In the genomic region with DNA sequence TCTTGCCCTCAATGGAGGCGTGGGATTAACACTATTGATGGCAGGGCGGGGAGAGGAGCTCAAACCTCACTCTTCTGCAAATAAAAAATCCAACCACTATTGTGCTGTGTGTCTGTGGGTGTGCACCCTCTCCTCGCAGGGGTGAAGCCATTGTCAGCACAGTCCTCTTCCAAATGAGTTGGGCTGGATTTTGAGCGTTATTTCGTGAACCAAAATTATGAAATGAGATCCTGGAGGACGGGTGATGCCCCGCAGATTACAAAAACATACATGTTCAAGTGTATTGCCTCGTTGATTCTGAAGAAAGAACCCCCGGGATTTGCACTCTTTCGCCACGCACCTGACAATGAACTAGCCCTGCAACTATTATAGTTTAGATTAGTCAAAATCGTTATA, we compare ENCODE assay signal across 11 mouse cellular contexts. TPM values are rescaled to one million over a fixed set of nuclear protein-coding genes. Genes with fewer than 3 reads are reported as not detected.
DNase-seq lines count a peak whose midpoint lies in the region; ATAC-seq and TF ChIP-seq lines count a peak whose summit lies in the region.
"Had no signal": no experiment of that assay in that cellular context is flagged by ENCODE, and none has a peak within 500 bp of the region (broad histone marks: within the 10 kb centered on the region; RNA-seq: fewer than 3 reads in every experiment).

No protein-coding gene starts in this region.

- H3K9ac ChIP-seq in lung, embryonic 14.5 days: no peak overlapping the region
- no peak overlapping the region for H3K9ac ChIP-seq in hindbrain, embryonic 16.5 days (ENCODE audit: low read depth, low read length)
- no peak overlapping the region for H3K9ac ChIP-seq in neural tube, embryonic 12.5 days

- H3K27me3 ChIP-seq in lung, embryonic 14.5 days (ENCODE audit: insufficient read depth, low read length): peaks cover 79% of the 10 kb centered on the region
- H3K27me3 ChIP-seq in forebrain, embryonic 10.5 days (ENCODE audit: poor library complexity, severe bottlenecking): peaks cover 99% of the 10 kb centered on the region
- H3K27me3 ChIP-seq in hindbrain, embryonic 16.5 days (replicated peaks; ENCODE audit: control insufficient read depth, insufficient read depth, low read length): peaks cover 47% of the 10 kb centered on the region
- H3K27me3 ChIP-seq in neural tube, embryonic 12.5 days (replicated peaks): peaks cover 89% of the 10 kb centered on the region

- 25% methylated on average over 12 of the region's 12 CpGs for whole genome bisulfite sequencing in lung, embryonic 14.5 days
- WGBS in forebrain, embryonic 10.5 days: 14% methylated on average over 12 of the region's 12 CpGs
- WGBS in hindbrain, embryonic 16.5 days: 16% methylated on average over 12 of the region's 12 CpGs
- 15% methylated on average over 12 of the region's 12 CpGs for WGBS in neural tube, embryonic 12.5 days

- H3K4me1 ChIP-seq in lung, embryonic 14.5 days (ENCODE audit: insufficient read depth): peaks cover 7% of the 10 kb centered on the region; the same call in 1 of the 2 replicates
- peaks cover 43% of the 10 kb centered on the region for H3K4me1 ChIP-seq in forebrain, embryonic 10.5 days
- H3K4me1 ChIP-seq in hindbrain, embryonic 16.5 days (ENCODE audit: control insufficient read depth, insufficient read depth, low read depth, low read length): peaks cover 31% of the 10 kb centered on the region
- H3K4me1 ChIP-seq in neural tube, embryonic 12.5 days: peaks cover 33% of the 10 kb centered on the region

- DNase-seq in lung, embryonic 14.5 days: no peak
- no peak for DNase-seq in lung, adult 18-20 months
- no peak for DNase-seq in forebrain, embryonic 10.5 days (ENCODE audit: extremely low spot score, low spot score)
- DNase-seq in layer of hippocampus, adult 8-10 months (ENCODE audit: low spot score in 2 of 2): no peak
- no peak for DNase-seq in right cerebral cortex, postnatal 36 days (ENCODE audit: low spot score in 2 of 2)
- DNase-seq in urinary bladder, postnatal 36 days (ENCODE audit: low spot score in 2 of 2): no peak
- DNase-seq: lung, postnatal 14 days had no signal

- no peaks in the 10 kb centered on the region for H3K36me3 ChIP-seq in lung, embryonic 14.5 days (ENCODE audit: insufficient read depth)
- no peaks in the 10 kb centered on the region for H3K36me3 ChIP-seq in forebrain, embryonic 10.5 days (replicated peaks)
- no peaks in the 10 kb centered on the region for H3K36me3 ChIP-seq in hindbrain, embryonic 16.5 days (ENCODE audit: control insufficient read depth, insufficient read depth, low read length)
- no peaks in the 10 kb centered on the region for H3K36me3 ChIP-seq in neural tube, embryonic 12.5 days

- no peak for TF ChIP-seq CTCF in lung, embryonic 14.5 days (IDR thresholded peaks at IDR 0.05; ENCODE audit: low read depth)

- peak overlapping the region; percentile 60 for H3K4me2 ChIP-seq in lung, embryonic 14.5 days
- peak overlapping the region; percentile 49 for H3K4me2 ChIP-seq in hindbrain, embryonic 16.5 days (ENCODE audit: low read length)
- H3K4me2 ChIP-seq in neural tube, embryonic 12.5 days (replicated peaks): peak overlapping the region; percentile 54

- H3K4me3 ChIP-seq in lung, embryonic 14.5 days (ENCODE audit: low read depth, low read length): peak overlapping the region; percentile 26
- H3K4me3 ChIP-seq in forebrain, embryonic 10.5 days: peak overlapping the region; percentile 41
- peak overlapping the region; percentile 25; the same call in 1 of the 2 replicates for H3K4me3 ChIP-seq in hindbrain, embryonic 16.5 days (ENCODE audit: low read length)
- no peak overlapping the region for H3K4me3 ChIP-seq in neural tube, embryonic 12.5 days

- no peak for ATAC-seq in lung, embryonic 14.5 days (ENCODE audit: insufficient read depth)
- no peak for ATAC-seq in hindbrain, embryonic 16.5 days
- ATAC-seq in neural tube, embryonic 12.5 days (ENCODE audit: low FRiP score, low read depth): no peak
- ATAC-seq: Patski had no signal

- H3K9me3 ChIP-seq in lung, embryonic 14.5 days (ENCODE audit: low read depth, low read length): no peaks in the 10 kb centered on the region
- H3K9me3 ChIP-seq in forebrain, embryonic 10.5 days: no peaks in the 10 kb centered on the region
- H3K9me3 ChIP-seq in hindbrain, embryonic 16.5 days (ENCODE audit: control insufficient read depth, low read length): no peaks in the 10 kb centered on the region
- no peaks in the 10 kb centered on the region for H3K9me3 ChIP-seq in neural tube, embryonic 12.5 days

- no peak overlapping the region for H3K27ac ChIP-seq in lung, embryonic 14.5 days (ENCODE audit: low read depth)
- no peak overlapping the region for H3K27ac ChIP-seq in forebrain, embryonic 10.5 days
- no peak overlapping the region for H3K27ac ChIP-seq in hindbrain, embryonic 16.5 days (ENCODE audit: low read depth, low read length)
- no peak overlapping the region for H3K27ac ChIP-seq in neural tube, embryonic 12.5 days

RNA-seq across cellular contexts. Expression of a gene that starts 1.2 kb away (rescaled TPM):
- 0.07 and 0.14 TPM in 2 replicates for polyA plus RNA-seq in lung, embryonic 14.5 days (2014; fragmentation: Nextera tagmentation; extraction: Ambion mirVana)
- not detected in 2 replicates for polyA plus RNA-seq in forebrain, embryonic 10.5 days (2016; fragmentation: Nextera tagmentation; extraction: Ambion mirVana)
- 0.09 TPM in 1 of 2 replicates, not detected in the other for polyA plus RNA-seq in hindbrain, embryonic 16.5 days (2015; fragmentation: Nextera tagmentation; extraction: Ambion mirVana)
- not detected in 2 replicates for polyA plus RNA-seq in neural tube, embryonic 12.5 days (2016; fragmentation: Nextera tagmentation; extraction: Ambion mirVana)
- total RNA-seq in layer of hippocampus, adult 8-10 months (2022): not detected
- total RNA-seq: gastrocnemius, adult 8-10 months had no signal
